In the genomic region with DNA sequence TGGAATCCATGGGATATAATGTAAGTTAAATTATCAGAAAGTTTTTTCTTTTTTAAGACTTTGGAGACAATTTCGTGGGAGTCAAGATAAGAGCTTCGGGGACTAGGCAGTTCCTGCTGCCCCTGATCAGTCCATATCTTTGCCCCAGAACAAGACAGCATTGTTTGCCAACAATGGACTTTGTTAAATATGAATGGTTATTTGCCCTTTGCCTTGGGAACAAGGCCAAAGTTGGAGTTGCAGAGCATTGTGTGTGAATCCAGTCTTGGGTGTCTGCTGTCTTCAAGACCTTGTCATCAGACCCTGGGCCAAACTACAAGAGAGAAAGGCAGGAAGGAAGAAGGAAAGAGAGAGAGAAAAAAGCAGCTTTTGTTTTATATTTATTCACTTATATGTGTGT, we compare ENCODE assay signal across 24 mouse cellular contexts. TPM values are rescaled to one million over a fixed set of nuclear protein-coding genes. Genes with fewer than 3 reads are reported as not detected.
"Had no signal": no experiment of that assay in that cellular context is flagged by ENCODE, and none has a peak within 500 bp of the region (broad histone marks: within the 10 kb centered on the region; RNA-seq: fewer than 3 reads in every experiment).

No protein-coding gene starts in this region.

- H3K9me3 ChIP-seq: liver, embryonic 15.5 days; lung, embryonic 15.5 days; megakaryocyte, embryonic 14.5 days; neural tube, embryonic 13.5 days; neural tube, embryonic 15.5 days had no signal

- H3K27me3 ChIP-seq: megakaryocyte, embryonic 14.5 days; neural tube, embryonic 13.5 days; neural tube, embryonic 15.5 days had no signal

- H3K27ac ChIP-seq: liver, embryonic 15.5 days; lung, embryonic 15.5 days; macrophage; neural tube, embryonic 13.5 days; neural tube, embryonic 15.5 days had no signal

- DNase-seq: liver, postnatal 0 days; lung, adult 2 months; lung, postnatal 14 days; lung, postnatal 36 days; midbrain, embryonic 14.5 days; retina, postnatal 1 day; right cerebral cortex, adult 18-20 months; right cerebral cortex, postnatal 25 days; right cerebral cortex, postnatal 4 days; spleen, adult 18-20 months; thymus, adult 18-20 months; thymus, postnatal 14 days; thymus, postnatal 36 days had no signal

- H3K4me3 ChIP-seq: liver, embryonic 15.5 days; lung, embryonic 15.5 days; megakaryocyte, embryonic 14.5 days; myocyte; neural tube, embryonic 13.5 days; neural tube, embryonic 15.5 days had no signal

- ATAC-seq: liver, postnatal 0 days; lung, postnatal 0 days; midbrain, embryonic 16.5 days had no signal

- H3K9ac ChIP-seq: liver, embryonic 15.5 days; liver, postnatal 0 days; lung, embryonic 15.5 days; neural tube, embryonic 13.5 days; neural tube, embryonic 15.5 days had no signal

- H3K4me2 ChIP-seq: liver, embryonic 15.5 days; lung, embryonic 15.5 days; midbrain, embryonic 11.5 days; neural tube, embryonic 13.5 days; neural tube, embryonic 15.5 days had no signal

- H3K36me3 ChIP-seq: liver, embryonic 15.5 days; lung, embryonic 15.5 days; neural tube, embryonic 13.5 days; neural tube, embryonic 15.5 days had no signal

RNA-seq across cellular contexts. Expression of gene Tlr9, which starts 55.7 kb away (rescaled TPM):
- polyA plus RNA-seq: lung, embryonic 15.5 days; midbrain, embryonic 11.5 days; midbrain, embryonic 16.5 days; myocyte; neural tube, embryonic 11.5 days; neural tube, embryonic 13.5 days; neural tube, embryonic 15.5 days had no signal
